8 mouse cellular contexts compared by ENCODE assay signal in genomic region chr6:87742804-87743203, GRCm38 (mm10). TPM values are rescaled to one million over a fixed set of nuclear protein-coding genes. Genes with fewer than 3 reads are reported as not detected.
DNase-seq lines count a peak whose midpoint lies in the region; ATAC-seq lines count a peak whose summit lies in the region.

No protein-coding gene starts in this region.

- DNase-seq in cerebellum, postnatal 10 days: peak; percentile 30 to 50
- DNase-seq in cerebellum, adult 8-10 months: no peak
- DNase-seq in lung, adult 18-20 months: peak; percentile 42 to 48
- DNase-seq in lung, postnatal 25 days (ENCODE audit: low spot score): no peak
- peak; percentile 55 to 68 for DNase-seq in natural killer cell, adult 2 months (ENCODE audit: low spot score in 2 of 2)
- DNase-seq in kidney, postnatal 14 days: no peak
- DNase-seq in yolk sac, embryonic 10.5 days (ENCODE audit: low spot score): no peak

- ATAC-seq in common myeloid progenitor, adult 5-6 weeks (replicated peaks; ENCODE audit: low read depth, poor library complexity, severe bottlenecking): peak; percentile 31

RNA-seq across cellular contexts. Expression of gene Efcc1, which starts 12.1 kb away (rescaled TPM):
- 5.4 and 9.5 TPM in 2 replicates for total RNA-seq in common myeloid progenitor, adult 5-6 weeks (2017)

RNA-seq across cellular contexts. Expression of gene Gp9, which starts 35.1 kb away (rescaled TPM):
- total RNA-seq in common myeloid progenitor, adult 5-6 weeks (2017): 13.4 and 14.6 TPM in 2 replicates

Comparison
In these comparisons a context has a peak if more than half of its experiments do, and no peak if none do; other contexts are left out.
1. DNase-seq: peak in cerebellum, postnatal 10 days (2 of 2), lung, adult 18-20 months (2 of 2) and natural killer cell, adult 2 months (2 of 2); none in cerebellum, adult 8-10 months (single experiment), lung, postnatal 25 days (single experiment), kidney, postnatal 14 days (single experiment) and yolk sac, embryonic 10.5 days (single experiment).